Mouse (Mus musculus): ENCODE measurements around the gene Ap3b1. TPM values are rescaled to one million over a fixed set of nuclear protein-coding genes. Genes with fewer than 3 reads are reported as not detected.

Ap3b1 gene
- polyA plus RNA-seq, 1 experiment, result 29.3 TPM

GRCm38 (mm10) chr13:94560878-94561277, 202.1 kb downstream of the Ap3b1 start:
- Histone ChIP-seq H3K27me3 (ENCODE audit: control insufficient read depth, insufficient read depth, insufficient read length) (no peaks in the 10 kb centered on the region), H3K4me2 (ENCODE audit: low read depth) (no peak overlapping the region), H3K36me3 (ENCODE audit: control insufficient read depth, insufficient read depth) (peaks cover 4% of the 10 kb centered on the region), H3K79me2 (ENCODE audit: control insufficient read depth, insufficient read depth) (no peaks in the 10 kb centered on the region), H3K4me3 (no peak overlapping the region), H3ac (ENCODE audit: control insufficient read depth, insufficient read length) (no peak overlapping the region)
- no peak for TF ChIP-seq POLR2AphosphoS2 (IDR thresholded peaks at IDR 0.05; ENCODE audit: insufficient read length, low read depth)
- no peak for TF ChIP-seq POLR2A (IDR thresholded peaks at IDR 0.05; ENCODE audit: insufficient read length, low read depth)

- Histone ChIP-seq H3K36me3 (ENCODE audit: control insufficient read depth, insufficient read depth) (peaks cover 4% of the 10 kb centered on the region), H3K27me3 (ENCODE audit: control insufficient read depth, insufficient read depth, insufficient read length) (no peaks in the 10 kb centered on the region), H3ac (ENCODE audit: control insufficient read depth, insufficient read length) (no peak overlapping the region), H3K79me2 (ENCODE audit: control insufficient read depth, insufficient read depth) (no peaks in the 10 kb centered on the region), H3K4me2 (ENCODE audit: low read depth) (no peak overlapping the region), H3K4me3 (no peak overlapping the region)
- TF ChIP-seq SRF (IDR thresholded peaks at IDR 0.05; ENCODE audit: control insufficient read depth, insufficient read length, low read depth) (no peak), TCF12 (IDR thresholded peaks at IDR 0.05; ENCODE audit: insufficient read depth, poor library complexity, severe bottlenecking) (no peak), REST (IDR thresholded peaks at IDR 0.05; ENCODE audit: insufficient read depth, insufficient read length) (no peak)
Observed at GRCm38 (mm10) chr13:94562652-94563339, 204.0 kb downstream of the Ap3b1 start.

GRCm38 (mm10) chr13:94563836-94564235, 205.1 kb downstream of the Ap3b1 start:
- no peak for TF ChIP-seq CEBPB (IDR thresholded peaks at IDR 0.05; ENCODE audit: insufficient read depth, poor library complexity, severe bottlenecking)
- no peak for TF ChIP-seq TCF3 (IDR thresholded peaks at IDR 0.05; ENCODE audit: insufficient read length, low read depth)
- Histone ChIP-seq H3K4me2 (ENCODE audit: low read depth) (no peak overlapping the region), H3K27me3 (ENCODE audit: control insufficient read depth, insufficient read depth, insufficient read length) (no peaks in the 10 kb centered on the region)

GRCm38 (mm10) chr13:94564351-94564994, 205.7 kb downstream of the Ap3b1 start:
- no peaks in the 10 kb centered on the region for H3K27me3 ChIP-seq (ENCODE audit: control insufficient read depth, insufficient read depth, insufficient read length)
- peaks cover 4% of the 10 kb centered on the region for H3K36me3 ChIP-seq (ENCODE audit: control insufficient read depth, insufficient read depth)
- no peak overlapping the region for H3ac ChIP-seq (ENCODE audit: control insufficient read depth, insufficient read length)
- no peak for TF ChIP-seq MYOG (IDR thresholded peaks at IDR 0.05; ENCODE audit: control insufficient read depth in 1 of 3, insufficient read depth in 1 of 3, insufficient read length in 2 of 3, low read depth in 2 of 3)
- TF ChIP-seq TCF12 (IDR thresholded peaks at IDR 0.05; ENCODE audit: insufficient read depth, poor library complexity, severe bottlenecking), result no peak
- no peak for TF ChIP-seq SRF (IDR thresholded peaks at IDR 0.05; ENCODE audit: control insufficient read depth, insufficient read length, low read depth)
- no peak for TF ChIP-seq USF1 (IDR thresholded peaks at IDR 0.05; ENCODE audit: low read depth)
- TF ChIP-seq POLR2AphosphoS2 (IDR thresholded peaks at IDR 0.05; ENCODE audit: insufficient read length, low read depth), result no peak
- no peak for TF ChIP-seq E2F4 (IDR thresholded peaks at IDR 0.05; ENCODE audit: insufficient read depth)
- no peak for TF ChIP-seq MAX (IDR thresholded peaks at IDR 0.05; ENCODE audit: low read depth)
- no peak for TF ChIP-seq TCF3 (IDR thresholded peaks at IDR 0.05; ENCODE audit: insufficient read length, low read depth)
- TF ChIP-seq POLR2A (IDR thresholded peaks at IDR 0.05; ENCODE audit: insufficient read length, low read depth), result no peak
- TF ChIP-seq CEBPB (IDR thresholded peaks at IDR 0.05; ENCODE audit: insufficient read depth, poor library complexity, severe bottlenecking), result no peak
- H3K4me2 ChIP-seq (ENCODE audit: low read depth), result no peak overlapping the region
- H3K4me3 ChIP-seq, result no peak overlapping the region
- no peaks in the 10 kb centered on the region for H3K79me2 ChIP-seq (ENCODE audit: control insufficient read depth, insufficient read depth)

More at GRCm38 (mm10) chr13:94563836-94564235, 205.1 kb downstream of the Ap3b1 start:
- Histone ChIP-seq H3K4me3 (no peak overlapping the region), H3K36me3 (ENCODE audit: control insufficient read depth, insufficient read depth) (peaks cover 4% of the 10 kb centered on the region), H3ac (ENCODE audit: control insufficient read depth, insufficient read length) (no peak overlapping the region), H3K79me2 (ENCODE audit: control insufficient read depth, insufficient read depth) (no peaks in the 10 kb centered on the region)

- TF ChIP-seq SRF (IDR thresholded peaks at IDR 0.05; ENCODE audit: control insufficient read depth, insufficient read length, low read depth) (no peak), REST (IDR thresholded peaks at IDR 0.05; ENCODE audit: insufficient read depth, insufficient read length) (no peak), USF1 (IDR thresholded peaks at IDR 0.05; ENCODE audit: low read depth) (no peak), MYOG (IDR thresholded peaks at IDR 0.05; ENCODE audit: control insufficient read depth in 1 of 3, insufficient read depth in 1 of 3, insufficient read length in 2 of 3, low read depth in 2 of 3) (no peak), MYOD1 (IDR thresholded peaks at IDR 0.05; ENCODE audit: control insufficient read depth in 1 of 3, insufficient read length in 2 of 3, low read depth in 2 of 3) (no peak), CEBPB (IDR thresholded peaks at IDR 0.05; ENCODE audit: insufficient read depth, poor library complexity, severe bottlenecking) (no peak), E2F4 (IDR thresholded peaks at IDR 0.05; ENCODE audit: insufficient read depth) (no peak), POLR2A (IDR thresholded peaks at IDR 0.05; ENCODE audit: insufficient read length, low read depth) (no peak), POLR2AphosphoS2 (IDR thresholded peaks at IDR 0.05; ENCODE audit: insufficient read length, low read depth) (no peak), TCF3 (IDR thresholded peaks at IDR 0.05; ENCODE audit: insufficient read length, low read depth) (no peak), TCF12 (IDR thresholded peaks at IDR 0.05; ENCODE audit: insufficient read depth, poor library complexity, severe bottlenecking) (no peak), MAX (IDR thresholded peaks at IDR 0.05; ENCODE audit: low read depth) (no peak)
- peaks cover 4% of the 10 kb centered on the region for H3K36me3 ChIP-seq (ENCODE audit: control insufficient read depth, insufficient read depth)
- H3K27me3 ChIP-seq (ENCODE audit: control insufficient read depth, insufficient read depth, insufficient read length), result no peaks in the 10 kb centered on the region
- H3ac ChIP-seq (ENCODE audit: control insufficient read depth, insufficient read length), result no peak overlapping the region
- H3K79me2 ChIP-seq (ENCODE audit: control insufficient read depth, insufficient read depth), result no peaks in the 10 kb centered on the region
- no peak overlapping the region for H3K4me3 ChIP-seq
- no peak overlapping the region for H3K4me2 ChIP-seq (ENCODE audit: low read depth)
Observed at GRCm38 (mm10) chr13:94565176-94565575, 206.4 kb downstream of the Ap3b1 start.

Measured in myocyte (in vitro differentiated cells).